Mouse (Mus musculus): ENCODE results near the gene Thumpd3.

- no peak for TF ChIP-seq CTCF (IDR thresholded peaks at IDR 0.05; ENCODE audit: low read depth)
- TF ChIP-seq EP300 (IDR thresholded peaks at IDR 0.05; ENCODE audit: low read depth) = no peak
Measured at GRCm38 (mm10) chr6:113040319-113040718, 5.7 kb upstream of the Thumpd3 start.
